Mouse (Mus musculus) limb, embryonic 12.5 days (tissue): ENCODE results near the gene Dot1l. TPM values are rescaled to one million over a fixed set of nuclear protein-coding genes. Genes with fewer than 3 reads are reported as not detected.

Experiments
- ATAC-seq: fragments of 200-750 bp; cut with Nextera tagmentation; 2 replicates; pipeline ENCODE4 v1.8.0; 2017; ENCODE audit warnings: low read depth, moderate TSS enrichment; ENCODE audit not compliant: insufficient number of reproducible peaks, insufficient read depth, low FRiP score, low TSS enrichment
- H3K27ac ChIP-seq: fragments of 300-500 bp; sonication (generic); 2 replicates; pipeline ENCODE4 v1.5.1; 2016; ENCODE audit warnings: mild to moderate bottlenecking, moderate library complexity
- H3K27me3 ChIP-seq: fragments of 300-500 bp; sonication (generic); 2 replicates; pipeline ENCODE4 v1.6.1; 2016; ENCODE audit warnings: mild to moderate bottlenecking, moderate library complexity
- H3K36me3 ChIP-seq: fragments of 300-500 bp; sonication (generic); 2 replicates; pipeline ENCODE4 v1.6.1; 2016; ENCODE audit warnings: mild to moderate bottlenecking, moderate library complexity
- H3K4me1 ChIP-seq: fragments of 300-500 bp; sonication (generic); replicated peaks from 2 replicates; pipeline ENCODE4 v1.6.1; 2016
- H3K4me2 ChIP-seq: fragments of 300-500 bp; sonication (generic); 2 replicates; pipeline ENCODE4 v1.6.1; 2016; ENCODE audit warnings: mild to moderate bottlenecking, moderate library complexity
- H3K4me3 ChIP-seq: fragments of 300-500 bp; sonication (generic); replicated peaks from 2 replicates; pipeline ENCODE4 v1.5.1; 2016; ENCODE audit warnings: mild to moderate bottlenecking
- H3K9ac ChIP-seq: fragments of 300-500 bp; sonication (generic); replicated peaks from 2 replicates; pipeline ENCODE4 v1.6.1; 2016; ENCODE audit warnings: mild to moderate bottlenecking, moderate library complexity
- H3K9me3 ChIP-seq: fragments of 300-500 bp; sonication (generic); 2 replicates; pipeline ENCODE4 v1.6.1; 2016; ENCODE audit warnings: mild to moderate bottlenecking, moderate library complexity
- WGBS: fragments of 180-500 bp; shearing (Covaris S2); methylation state at CpG from one replicate; pipeline ENCODE4 v1.1.7; 2016; 5-methylcytosine and 5-hydroxymethylcytosine counted together
- polyA plus RNA-seq: library from polyadenylated mRNA; unstranded; fragments of >200 nt; fragmentation: Nextera tagmentation; extraction: Ambion mirVana; gene quantifications from 2 replicates; pipeline ENCODE4 v1.2.1, GENCODE M21; 2016

Dot1l gene
- polyA plus RNA-seq, 1 experiment from 2014 or later, result 21.8 TPM

GRCm38 (mm10) chr10:80757717-80758116, 2.7 kb downstream of the Dot1l start:
- Histone ChIP-seq H3K27me3 (no peaks in the 10 kb centered on the region), H3K4me2 (peak overlapping the region; percentile 97), H3K27ac (no peak overlapping the region), H3K9me3 (no peaks in the 10 kb centered on the region), H3K4me3 (no peak overlapping the region), H3K4me1 (peaks cover 23% of the 10 kb centered on the region), H3K36me3 (no peaks in the 10 kb centered on the region), H3K9ac (no peak overlapping the region)
- WGBS, result 39% methylated on average over 5 of the region's 5 CpGs
- ATAC-seq, result no peak

- H3K27me3 ChIP-seq, result no peaks in the 10 kb centered on the region
- no peaks in the 10 kb centered on the region for H3K9me3 ChIP-seq
- WGBS, result 85% methylated on average over 7 of the region's 7 CpGs
- no peak overlapping the region for H3K4me2 ChIP-seq
- no peak overlapping the region for H3K9ac ChIP-seq
- peaks cover 23% of the 10 kb centered on the region for H3K4me1 ChIP-seq
- no peak overlapping the region for H3K4me3 ChIP-seq
- no peak for ATAC-seq
- no peak overlapping the region for H3K27ac ChIP-seq
- H3K36me3 ChIP-seq, result peaks cover under 1% of the 10 kb centered on the region; the same call in 1 of the 2 replicates
Observed at GRCm38 (mm10) chr10:80758651-80759050, 3.6 kb downstream of the Dot1l start.

- H3K36me3 ChIP-seq, result peaks cover 22% of the 10 kb centered on the region
- no peak overlapping the region for H3K4me3 ChIP-seq
- 84% methylated on average over 4 of the region's 4 CpGs for WGBS
- no peak for ATAC-seq
- peaks cover 22% of the 10 kb centered on the region for H3K4me1 ChIP-seq
- no peak overlapping the region for H3K4me2 ChIP-seq
- H3K27me3 ChIP-seq, result no peaks in the 10 kb centered on the region
- no peak overlapping the region for H3K9ac ChIP-seq
- no peak overlapping the region for H3K27ac ChIP-seq
- H3K9me3 ChIP-seq, result no peaks in the 10 kb centered on the region
Observed at GRCm38 (mm10) chr10:80760596-80761524, 5.9 kb downstream of the Dot1l start.

- Histone ChIP-seq H3K4me3 (no peak overlapping the region), H3K4me2 (no peak overlapping the region), H3K27me3 (no peaks in the 10 kb centered on the region), H3K27ac (no peak overlapping the region), H3K4me1 (peaks cover 12% of the 10 kb centered on the region), H3K36me3 (peaks cover 32% of the 10 kb centered on the region), H3K9ac (no peak overlapping the region), H3K9me3 (no peaks in the 10 kb centered on the region)
- ATAC-seq, result no peak
- WGBS, result 81% methylated on average over 3 of the region's 3 CpGs
Observed at GRCm38 (mm10) chr10:80761821-80762220, 6.8 kb downstream of the Dot1l start.

GRCm38 (mm10) chr10:80763502-80763901, 8.5 kb downstream of the Dot1l start:
- Histone ChIP-seq H3K4me3 (no peak overlapping the region), H3K9ac (no peak overlapping the region), H3K27ac (no peak overlapping the region), H3K27me3 (no peaks in the 10 kb centered on the region), H3K4me1 (no peaks in the 10 kb centered on the region; the same call in 1 of the 2 replicates), H3K36me3 (peaks cover 47% of the 10 kb centered on the region), H3K4me2 (no peak overlapping the region), H3K9me3 (no peaks in the 10 kb centered on the region)
- WGBS, result 94% methylated on average over 2 of the region's 2 CpGs
- ATAC-seq, result no peak

GRCm38 (mm10) chr10:80765746-80766145, 10.7 kb downstream of the Dot1l start:
- Histone ChIP-seq H3K4me2 (no peak overlapping the region), H3K27me3 (no peaks in the 10 kb centered on the region), H3K36me3 (peaks cover 69% of the 10 kb centered on the region), H3K9ac (no peak overlapping the region), H3K27ac (no peak overlapping the region), H3K4me1 (no peaks in the 10 kb centered on the region; the same call in 1 of the 2 replicates), H3K9me3 (no peaks in the 10 kb centered on the region), H3K4me3 (no peak overlapping the region)
- no peak for ATAC-seq
- WGBS, result 90% methylated on average over 2 of the region's 2 CpGs

GRCm38 (mm10) chr10:80766161-80766815, 11.3 kb downstream of the Dot1l start:
- Histone ChIP-seq H3K27me3 (no peaks in the 10 kb centered on the region), H3K4me2 (no peak overlapping the region), H3K4me1 (no peaks in the 10 kb centered on the region; the same call in 1 of the 2 replicates), H3K27ac (no peak overlapping the region), H3K36me3 (peaks cover 74% of the 10 kb centered on the region), H3K9me3 (no peaks in the 10 kb centered on the region), H3K4me3 (no peak overlapping the region), H3K9ac (no peak overlapping the region)
- 82% methylated on average over 10 of the region's 10 CpGs for WGBS
- ATAC-seq, result no peak

- no peak for ATAC-seq
- peaks cover 95% of the 10 kb centered on the region for H3K36me3 ChIP-seq
- H3K27me3 ChIP-seq, result no peaks in the 10 kb centered on the region
- H3K9ac ChIP-seq, result no peak overlapping the region
- no peak overlapping the region for H3K4me3 ChIP-seq
- no peak overlapping the region for H3K4me2 ChIP-seq
- H3K4me1 ChIP-seq, result no peaks in the 10 kb centered on the region; the same call in 1 of the 2 replicates
- WGBS, result 89% methylated on average over 6 of the region's 6 CpGs
- no peak overlapping the region for H3K27ac ChIP-seq
- no peaks in the 10 kb centered on the region for H3K9me3 ChIP-seq
Observed at GRCm38 (mm10) chr10:80768365-80768764, 13.4 kb downstream of the Dot1l start.

GRCm38 (mm10) chr10:80773816-80774215, 18.8 kb downstream of the Dot1l start:
- H3K4me3 ChIP-seq, result no peak overlapping the region
- no peak for ATAC-seq
- peaks cover 99% of the 10 kb centered on the region for H3K36me3 ChIP-seq
- no peaks in the 10 kb centered on the region for H3K27me3 ChIP-seq
- no peak overlapping the region for H3K4me2 ChIP-seq
- 0 out of 2 replicates have a peak overlapping the region, but pooled peaks have one; percentile 18 for H3K9ac ChIP-seq
- 83% methylated on average over 5 of the region's 5 CpGs for WGBS
- H3K27ac ChIP-seq, result no peak overlapping the region
- H3K4me1 ChIP-seq, result peaks cover 10% of the 10 kb centered on the region
- H3K9me3 ChIP-seq, result no peaks in the 10 kb centered on the region

- Histone ChIP-seq H3K9me3 (no peaks in the 10 kb centered on the region), H3K4me2 (no peak overlapping the region), H3K27me3 (no peaks in the 10 kb centered on the region), H3K4me3 (no peak overlapping the region), H3K27ac (0 out of 2 replicates have a peak overlapping the region, but pooled peaks have one; percentile 12), H3K36me3 (peaks cover 99% of the 10 kb centered on the region), H3K4me1 (peaks cover 10% of the 10 kb centered on the region), H3K9ac (0 out of 2 replicates have a peak overlapping the region, but pooled peaks have one; percentile 18)
- 19% methylated on average over 2 of the region's 2 CpGs for WGBS
- ATAC-seq, result 0 out of 2 replicates have a peak, but pooled peaks have one; percentile 29
Observed at GRCm38 (mm10) chr10:80774549-80774948, 19.5 kb downstream of the Dot1l start.

GRCm38 (mm10) chr10:80774981-80775380, 20.0 kb downstream of the Dot1l start:
- Histone ChIP-seq H3K36me3 (peaks cover 99% of the 10 kb centered on the region), H3K4me3 (no peak overlapping the region), H3K9me3 (no peaks in the 10 kb centered on the region), H3K27ac (no peak overlapping the region), H3K9ac (no peak overlapping the region), H3K4me1 (peaks cover 10% of the 10 kb centered on the region), H3K27me3 (no peaks in the 10 kb centered on the region), H3K4me2 (no peak overlapping the region)
- 87% methylated on average over 4 of the region's 4 CpGs for WGBS
- ATAC-seq, result 0 out of 2 replicates have a peak, but pooled peaks have one; percentile 13
